Mouse (Mus musculus) G1E (cell line): Measurements from ENCODE around the gene Gm30191. TPM values are rescaled to one million over a fixed set of nuclear protein-coding genes. Genes with fewer than 3 reads are reported as not detected.

Source experiments
- ATAC-seq: 2 replicates; pipeline ENCODE4 v1.8.0; 2016; ENCODE audit warnings: mild to moderate bottlenecking; ENCODE audit not compliant: insufficient number of reproducible peaks, poor library complexity, low FRiP score, severe bottlenecking; ENCODE audit errors: extremely low read depth
- DNase-seq: peaks from one replicate; pipeline ENCODE4 v3.0.0; 2012; ENCODE audit warnings: low spot score
- H3K27me3 ChIP-seq: 2 replicates; pipeline ENCODE4 v1.6.1; 2012; ENCODE audit warnings: mild to moderate bottlenecking, low read length, inconsistent platforms; ENCODE audit not compliant: insufficient read depth
- H3K36me3 ChIP-seq: replicated peaks from 2 replicates; pipeline ENCODE3; 2012; ENCODE audit warnings: mild to moderate bottlenecking, inconsistent platforms
- H3K4me1 ChIP-seq: 2 replicates; pipeline ENCODE4 v1.6.1; 2012; ENCODE audit warnings: low read depth, low read length, inconsistent platforms, mixed read lengths; ENCODE audit not compliant: insufficient read depth
- H3K4me3 ChIP-seq: 2 replicates; pipeline ENCODE4 v1.5.1; 2012; ENCODE audit warnings: low read depth, mild to moderate bottlenecking, inconsistent platforms, low read length, moderate library complexity, mixed read lengths
- H3K9me3 ChIP-seq: replicated peaks from 2 replicates; pipeline ENCODE4 v1.6.1; 2012; ENCODE audit warnings: inconsistent platforms
- CTCF ChIP-seq: IDR thresholded peaks from 2 replicates; pipeline ENCODE4 v1.5.1; 2012; ENCODE audit warnings: low read depth, low read length, inconsistent platforms, mixed read lengths
- GATA1 ChIP-seq: IDR thresholded peaks from 2 replicates; pipeline ENCODE4 v1.6.1; 2012; ENCODE audit warnings: borderline replicate concordance, low read length, inconsistent platforms, mixed read lengths
- GATA2 ChIP-seq: IDR thresholded peaks from 2 replicates; pipeline ENCODE4 v1.6.1; 2012; ENCODE audit warnings: low read depth, low read length, inconsistent platforms, borderline replicate concordance
- POLR2AphosphoS5 ChIP-seq: IDR thresholded peaks from 2 replicates; pipeline ENCODE4 v1.6.1; 2012; ENCODE audit warnings: low read depth, low read length, inconsistent platforms; ENCODE audit not compliant: insufficient replicate concordance
- TAL1 ChIP-seq: conservative IDR thresholded peaks from 2 replicates; pipeline ENCODE4 v1.6.1; 2012; ENCODE audit warnings: low read depth, low read length, inconsistent platforms, mixed read lengths
- polyA plus RNA-seq: library from polyadenylated mRNA; stranded (reverse); fragments of >175 nt; gene quantifications from 2 replicates; pipeline ENCODE4 v1.2.3, GENCODE M21; 2012
- total RNA-seq, 2 experiments: library from RNA; stranded (forward) in 1 of 2; stranded (reverse) in 1 of 2; fragments of 200-1000 nt in 1 of 2; fragments of >200 nt in 1 of 2; fragmentation: Nextera tagmentation in 1 of 2; gene quantifications; 2 replicates each; pipeline ENCODE4 v1.2.3; 2014 to 2017

The Gm30191 gene
- not detected in 2 replicates for total RNA-seq (2014; fragmentation: Nextera tagmentation)
- total RNA-seq (2017) = not detected in 2 replicates
- polyA plus RNA-seq = not detected in 2 replicates

- peaks cover 10% of the 10 kb centered on the region for H3K9me3 ChIP-seq
- H3K27me3 ChIP-seq = peaks cover 58% of the 10 kb centered on the region
- peaks cover 48% of the 10 kb centered on the region for H3K4me1 ChIP-seq
- no peak for DNase-seq
- TF ChIP-seq GATA1 (no peak), POLR2AphosphoS5 (no peak), CTCF (no peak), GATA2 (no peak), TAL1 (no peak)
- H3K36me3 ChIP-seq = peaks cover 20% of the 10 kb centered on the region
- no peak for ATAC-seq
- H3K4me3 ChIP-seq = peak within 1 kb of the TSS; percentile 86; the same call in 1 of the 2 replicates
Observed at GRCm38 (mm10) chr4:134246719-134247258, at the start of gene Gm30191. Gm30191 (plus strand) TSS chr4:134246935.

DNA sequence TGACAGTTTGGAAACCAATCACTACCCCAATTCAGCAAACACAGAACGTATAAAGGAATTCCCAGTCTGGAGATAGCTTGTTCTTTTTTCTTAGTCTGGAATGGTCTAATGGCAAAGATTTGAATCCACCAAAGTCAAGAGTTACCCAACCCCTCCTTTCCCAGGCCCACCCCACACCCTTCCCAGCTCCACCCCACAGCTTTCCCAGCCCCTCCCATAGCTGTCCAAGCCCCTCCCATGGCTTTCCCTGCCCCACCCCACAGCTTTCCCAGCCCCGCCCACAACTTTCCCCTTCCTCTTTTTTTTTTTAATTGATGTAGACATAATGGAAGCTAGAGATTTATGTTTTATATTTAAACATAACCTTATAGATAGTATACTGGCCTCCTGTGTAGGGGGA, 47.4 kb upstream of the Gm30191 start:
- ATAC-seq = no peak
- Histone ChIP-seq H3K9me3 (no peaks in the 10 kb centered on the region), H3K36me3 (no peaks in the 10 kb centered on the region), H3K4me3 (no peak overlapping the region), H3K27me3 (peaks cover 31% of the 10 kb centered on the region), H3K4me1 (no peaks in the 10 kb centered on the region)
- TF ChIP-seq TAL1 (no peak), GATA1 (no peak), CTCF (no peak), POLR2AphosphoS5 (no peak), GATA2 (no peak)
- DNase-seq = no peak

- H3K27me3 ChIP-seq = peaks cover 42% of the 10 kb centered on the region
- no peak within 1 kb of the TSS for H3K4me3 ChIP-seq
- no peaks in the 10 kb centered on the region for H3K36me3 ChIP-seq
- no peaks in the 10 kb centered on the region for H3K9me3 ChIP-seq
- TF ChIP-seq CTCF (no peak), POLR2AphosphoS5 (no peak)
- no peak for ATAC-seq
- H3K4me1 ChIP-seq = peaks cover 2% of the 10 kb centered on the region; the same call in 1 of the 2 replicates
- no peak for DNase-seq
Observed at GRCm38 (mm10) chr4:134202904-134203303, 43.8 kb upstream of the Gm30191 start, which contains the start of gene Gm7534. Gm7534 (minus strand) TSS chr4:134203004.

GRCm38 (mm10) chr4:134203340-134203896, 43.3 kb upstream of the Gm30191 start:
- no peaks in the 10 kb centered on the region for H3K9me3 ChIP-seq
- no peaks in the 10 kb centered on the region for H3K36me3 ChIP-seq
- ATAC-seq = no peak
- DNase-seq = no peak
- TF ChIP-seq TAL1 (no peak), CTCF (no peak), GATA2 (no peak), GATA1 (no peak), POLR2AphosphoS5 (no peak)
- H3K27me3 ChIP-seq = peaks cover 46% of the 10 kb centered on the region
- no peak overlapping the region for H3K4me3 ChIP-seq
- peaks cover 2% of the 10 kb centered on the region; the same call in 1 of the 2 replicates for H3K4me1 ChIP-seq

DNA sequence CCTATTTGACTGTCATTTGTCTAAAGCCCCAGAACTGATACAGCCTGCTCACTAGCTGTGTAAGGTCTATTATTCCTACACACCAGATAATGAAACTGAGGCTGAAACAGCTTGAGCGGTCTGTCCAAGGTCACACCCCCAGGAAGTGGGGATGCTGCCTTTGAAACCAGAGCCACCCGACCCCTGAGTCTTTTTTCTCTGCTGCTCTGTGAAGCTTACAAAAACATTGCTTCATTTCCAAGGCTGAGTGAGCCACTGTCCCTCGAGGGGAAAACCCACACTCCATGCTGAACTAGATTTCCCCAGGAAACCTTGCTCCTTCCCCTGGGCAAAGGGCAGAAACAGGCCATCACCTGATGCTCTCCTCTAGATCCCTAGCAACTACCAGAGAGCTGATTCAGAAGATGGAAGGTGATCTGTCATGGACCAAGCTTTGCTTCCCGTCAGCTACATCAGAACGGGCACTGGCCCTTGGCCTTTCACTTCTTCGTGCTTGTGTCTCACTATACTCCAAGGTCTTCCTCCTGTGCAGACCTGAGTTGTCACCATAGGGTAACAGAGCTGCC, 40.2 kb upstream of the Gm30191 start:
- no peak for TF ChIP-seq GATA2
- no peak for TF ChIP-seq TAL1
- no peak for TF ChIP-seq CTCF
- TF ChIP-seq POLR2AphosphoS5 = no peak
- TF ChIP-seq GATA1 = no peak
- Histone ChIP-seq H3K36me3 (no peaks in the 10 kb centered on the region), H3K9me3 (no peaks in the 10 kb centered on the region; the same call in 1 of the 2 replicates), H3K4me3 (no peak overlapping the region), H3K4me1 (peaks cover 2% of the 10 kb centered on the region; the same call in 1 of the 2 replicates), H3K27me3 (peaks cover 56% of the 10 kb centered on the region)
- DNase-seq (no peak), ATAC-seq (no peak)

DNA sequence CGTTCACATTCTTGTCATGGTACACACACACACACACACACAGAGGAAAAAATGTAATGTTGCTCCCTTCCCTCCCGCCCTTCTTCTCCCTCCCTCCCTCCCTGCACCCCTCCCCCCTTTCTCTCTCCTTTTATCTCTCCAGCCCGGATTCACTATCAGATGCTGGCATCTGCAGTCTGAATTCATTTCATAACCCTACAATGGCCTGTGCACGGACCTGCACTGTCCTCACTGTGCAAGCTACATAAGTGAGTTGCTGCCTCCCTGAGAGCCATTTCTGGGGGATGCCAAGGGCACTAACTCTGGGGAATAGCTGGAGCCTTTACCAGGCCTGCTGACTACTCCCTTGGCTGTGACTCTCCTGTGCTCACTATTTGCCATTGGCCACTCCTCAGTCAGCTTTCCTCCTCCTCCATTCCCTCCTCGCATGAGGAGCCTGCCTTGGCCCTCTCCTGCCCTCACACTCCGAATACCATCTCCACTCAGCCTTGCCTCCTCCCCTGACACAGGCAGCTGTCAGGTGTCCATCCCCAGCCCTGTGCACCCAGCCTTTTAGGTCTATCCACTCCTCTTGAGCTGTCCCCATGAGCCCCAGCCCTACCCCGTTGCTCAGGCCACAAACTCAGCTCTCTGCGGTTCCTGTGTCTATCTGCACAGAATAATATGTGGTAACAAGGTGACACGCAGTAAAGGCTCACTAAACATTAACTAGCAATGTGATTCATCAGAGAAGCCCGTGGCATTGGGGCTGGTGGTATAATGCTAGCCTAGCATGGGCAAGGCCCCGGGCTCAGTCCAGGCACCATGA, 23.7 kb upstream of the Gm30191 start:
- no peaks in the 10 kb centered on the region for H3K36me3 ChIP-seq
- TF ChIP-seq POLR2AphosphoS5 = no peak
- TF ChIP-seq TAL1 = peak; percentile 56
- peaks cover 65% of the 10 kb centered on the region for H3K4me1 ChIP-seq
- peaks cover 13% of the 10 kb centered on the region for H3K27me3 ChIP-seq
- H3K4me3 ChIP-seq = peak overlapping the region; percentile 54; the same call in 1 of the 2 replicates
- peak; percentile 73 for ATAC-seq
- DNase-seq = peak; percentile 35
- no peaks in the 10 kb centered on the region for H3K9me3 ChIP-seq
